Mouse (Mus musculus) spleen, adult 2 months (tissue): ENCODE data around the gene Oca2. TPM values are rescaled to one million over a fixed set of nuclear protein-coding genes. Genes with fewer than 3 reads are reported as not detected.

Source experiments
- DNase-seq, 2 experiments: peaks; one replicate each; pipeline versions ENCODE4 v3.0.0 to v3.0.0-alpha.2; 2012 to 2021; ENCODE audit warnings: low spot score in 2 of 2, low read depth in 1 of 2
- H3K27ac ChIP-seq: fragments of 200-500 bp; 2 replicates; pipeline ENCODE4 v1.5.1; 2012; ENCODE audit warnings: low read length, inconsistent platforms; ENCODE audit not compliant: insufficient read depth
- H3K27me3 ChIP-seq: fragments of 200-500 bp; 2 replicates; pipeline ENCODE4 v1.6.1; 2012; ENCODE audit warnings: mild to moderate bottlenecking, moderate library complexity, low read length, inconsistent platforms; ENCODE audit not compliant: control insufficient read depth, insufficient read depth
- H3K36me3 ChIP-seq: fragments of 200-500 bp; 2 replicates; pipeline ENCODE4 v1.6.1; 2012; ENCODE audit warnings: mild to moderate bottlenecking, low read length, inconsistent platforms; ENCODE audit not compliant: control insufficient read depth, insufficient read depth
- H3K4me1 ChIP-seq: fragments of 200-500 bp; 2 replicates; pipeline ENCODE4 v1.6.1; 2011; ENCODE audit warnings: inconsistent platforms; ENCODE audit not compliant: control insufficient read depth, insufficient read depth, insufficient read length
- H3K4me3 ChIP-seq: fragments of 200-500 bp; 2 replicates; pipeline ENCODE4 v1.5.1; 2011; ENCODE audit warnings: mild to moderate bottlenecking, inconsistent platforms; ENCODE audit not compliant: insufficient read depth, insufficient read length; ENCODE audit errors: extremely low read depth
- CTCF ChIP-seq: fragments of 200-500 bp; IDR thresholded peaks from 2 replicates; pipeline ENCODE4 v1.5.1; 2011; ENCODE audit warnings: mild to moderate bottlenecking, inconsistent platforms; ENCODE audit not compliant: insufficient read depth, insufficient read length, insufficient replicate concordance; ENCODE audit errors: extremely low read depth
- POLR2A ChIP-seq: fragments of 200-500 bp; IDR thresholded peaks from 2 replicates; pipeline ENCODE4 v1.6.1; 2011; ENCODE audit warnings: low read depth, low read length, inconsistent platforms
- WGBS: fragments of 180-500 bp; shearing (Covaris S2); methylation state at CpG from one replicate; pipeline ENCODE4 v1.1.7; 2018; 5-methylcytosine and 5-hydroxymethylcytosine counted together
- polyA plus RNA-seq: library from polyadenylated mRNA; depleted of rRNA; stranded (reverse); fragments of >200 nt; gene quantifications from 2 replicates; pipeline ENCODE4 v1.2.3, GENCODE M21; 2012; rRNA removed

Gene Oca2
- polyA plus RNA-seq, 1 experiment, result 0.23 TPM

DNA sequence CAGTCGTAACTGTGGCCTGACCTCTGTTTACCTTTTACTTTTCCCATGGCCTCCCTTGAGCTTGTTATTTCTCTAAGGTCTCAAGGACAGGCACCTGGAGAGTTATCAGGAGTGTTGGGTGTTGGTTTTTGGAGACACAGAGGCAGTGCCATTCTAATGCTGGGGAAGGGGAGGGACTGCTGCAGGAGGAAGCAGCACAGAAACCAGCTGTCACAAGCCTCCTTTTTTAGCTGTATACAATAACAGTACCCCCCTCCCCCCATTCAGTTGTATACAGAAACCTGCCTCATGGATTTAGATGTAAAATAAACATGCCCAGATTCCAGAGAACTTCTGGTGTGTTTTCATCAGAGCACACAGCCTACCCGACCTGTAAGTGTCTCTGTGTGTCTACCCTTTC lies 295.3 kb downstream of the Oca2 start:
- no peak overlapping the region for H3K27ac ChIP-seq
- no peaks in the 10 kb centered on the region for H3K27me3 ChIP-seq
- H3K4me1 ChIP-seq, result no peaks in the 10 kb centered on the region
- TF ChIP-seq POLR2A, result no peak
- TF ChIP-seq CTCF, result no peak
- H3K36me3 ChIP-seq, result no peaks in the 10 kb centered on the region
- H3K4me3 ChIP-seq, result no peak overlapping the region
- no peak for DNase-seq
- 52% methylated on average over 2 of the region's 2 CpGs for whole genome bisulfite sequencing

DNA sequence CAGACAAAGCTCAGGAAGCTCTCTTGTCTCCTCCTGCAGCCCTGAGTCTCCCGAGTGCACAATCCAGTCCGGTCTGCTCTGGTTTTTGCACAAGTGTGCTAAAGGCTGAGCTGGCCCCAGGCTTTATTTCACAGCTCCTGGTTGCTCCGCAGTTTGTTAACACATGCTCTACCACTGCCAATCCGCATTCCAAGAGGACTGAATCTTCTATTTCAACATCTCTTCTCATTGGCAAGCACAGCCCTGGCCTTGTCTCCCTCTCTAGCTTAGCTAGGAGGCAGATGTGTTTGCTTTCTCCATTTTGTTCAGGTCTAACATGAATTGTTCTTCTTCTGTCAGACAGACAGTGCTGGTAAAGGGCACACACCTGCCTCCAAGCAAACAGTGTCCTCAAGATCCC lies 309.7 kb downstream of the Oca2 start:
- no peak for TF ChIP-seq POLR2A
- TF ChIP-seq CTCF, result no peak
- H3K4me3 ChIP-seq, result no peak overlapping the region
- H3K27ac ChIP-seq, result no peak overlapping the region
- no peaks in the 10 kb centered on the region for H3K27me3 ChIP-seq
- 80% methylated on average over 4 of the region's 4 CpGs for WGBS
- H3K4me1 ChIP-seq, result no peaks in the 10 kb centered on the region
- no peak for DNase-seq
- H3K36me3 ChIP-seq, result no peaks in the 10 kb centered on the region

DNA sequence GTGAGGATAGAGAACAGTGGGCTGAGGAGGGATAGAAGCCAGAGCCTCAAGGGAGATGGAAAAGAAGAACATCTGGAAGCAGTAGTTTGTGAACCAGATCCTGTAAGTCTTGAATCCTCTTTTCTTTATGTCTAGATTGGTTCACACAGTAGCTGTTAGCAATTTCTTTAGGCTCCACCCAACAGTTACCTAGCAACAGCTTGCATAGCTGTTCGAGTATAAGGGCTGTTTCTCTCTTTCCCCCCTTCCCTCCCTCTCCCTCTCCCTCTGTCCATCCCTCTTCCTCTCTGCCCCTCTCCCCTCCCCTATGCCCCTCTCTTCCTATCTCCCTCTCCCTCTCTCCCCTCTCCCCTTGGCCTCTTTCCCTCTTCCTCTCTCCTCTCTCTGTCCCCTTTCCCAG lies 312.2 kb downstream of the Oca2 start:
- H3K4me3 ChIP-seq, result no peak overlapping the region
- no peak for TF ChIP-seq POLR2A
- no peak for TF ChIP-seq CTCF
- 0% methylated on average over 1 of the region's 1 CpGs for WGBS
- DNase-seq, result no peak
- H3K36me3 ChIP-seq, result no peaks in the 10 kb centered on the region
- no peaks in the 10 kb centered on the region for H3K27me3 ChIP-seq
- H3K4me1 ChIP-seq, result no peaks in the 10 kb centered on the region
- no peak overlapping the region for H3K27ac ChIP-seq

Other genes with a start within 250 kb of the Oca2 start
- 2.1 and 2.3 TPM in 2 replicates for gene Nipa1, start 219.8 kb upstream of the Oca2 start, polyA plus RNA-seq
- 18.7 and 19.4 TPM in 2 replicates for gene Herc2, start 189.6 kb upstream of the Oca2 start, polyA plus RNA-seq